Mouse (Mus musculus): ENCODE data around the gene Acsm1.
"Not testable (repeated sequence)": the region's sequence is repeated elsewhere in the genome, so short reads cannot be mapped to it uniquely, and the experiment has no call there.

Gene Acsm1

DNA sequence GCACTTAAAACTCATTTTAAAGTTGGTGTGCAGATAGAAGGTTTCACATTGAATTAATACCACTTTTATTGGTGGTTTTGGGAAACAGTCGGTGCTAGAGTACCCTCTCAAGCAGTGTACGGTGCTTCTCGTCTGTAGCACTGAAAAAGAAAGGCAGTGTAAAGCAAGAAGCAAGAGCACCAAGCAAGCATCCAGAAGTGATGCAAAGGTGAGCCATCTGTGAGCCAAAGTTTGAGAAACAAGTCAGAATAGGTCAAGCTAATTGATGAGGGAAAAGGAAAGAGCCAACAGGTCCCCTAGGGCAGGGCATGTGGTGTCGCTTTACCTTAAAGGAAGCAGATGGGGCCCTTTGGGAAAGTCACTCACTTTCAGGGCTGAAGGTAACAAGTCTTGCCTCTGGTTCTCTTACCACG, at the start of gene Acsm1:
TSS of gene Acsm1 (plus strand) at position 363 of the 413 bp plus-strand sequence.
- no peak for DNase-seq

DNA sequence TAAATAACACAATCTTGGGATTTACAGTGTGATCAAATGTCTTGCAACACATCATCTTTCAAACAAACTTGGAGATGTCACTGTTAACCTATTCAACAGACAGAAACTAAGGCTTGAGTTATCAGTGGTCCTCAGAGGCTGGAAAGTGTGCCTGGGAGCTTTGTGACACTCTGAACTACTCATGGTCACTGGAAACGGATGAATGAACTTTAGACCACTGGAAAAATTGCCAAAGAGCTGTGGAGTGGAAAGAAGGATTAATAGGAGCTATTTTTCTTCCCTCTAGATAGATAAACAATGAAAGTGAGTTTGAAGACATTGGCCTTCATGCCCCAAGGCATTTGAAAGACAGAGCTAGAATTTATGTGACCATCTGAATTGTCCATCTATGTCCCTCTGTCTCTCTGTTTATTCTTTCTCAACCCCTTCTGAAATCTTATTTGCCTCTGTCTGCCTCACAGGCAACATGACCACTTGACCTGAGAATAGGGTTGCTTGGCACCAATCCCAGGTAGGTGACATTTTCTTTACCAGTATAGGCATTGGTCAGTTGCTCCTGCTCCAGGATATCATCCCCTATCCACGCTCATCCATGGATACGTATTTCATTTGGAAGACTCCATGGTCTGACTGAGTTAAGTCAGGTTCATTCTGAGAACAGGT, 46.9 kb upstream of the Acsm1 start:
- DNase-seq, result no peak

DNA sequence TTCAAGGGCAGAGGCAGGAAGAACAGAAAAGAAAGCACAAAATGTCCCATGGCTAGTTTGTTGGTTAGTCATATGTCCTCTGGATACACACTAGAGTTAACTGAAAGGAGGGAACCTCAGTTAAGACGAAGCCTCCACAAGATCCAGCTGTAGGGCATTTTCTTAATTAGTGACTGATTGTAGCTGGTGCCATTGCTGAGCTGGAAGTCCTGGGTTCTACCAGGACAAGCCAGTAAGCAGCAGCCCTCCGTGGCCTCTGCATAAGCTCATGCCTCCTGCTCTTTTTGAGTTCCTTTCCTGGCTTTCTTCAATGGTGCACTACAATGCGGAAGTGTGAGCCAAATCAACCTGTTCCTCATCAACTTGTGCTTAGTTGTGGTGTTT, 46.4 kb upstream of the Acsm1 start:
- DNase-seq, result no peak

DNA sequence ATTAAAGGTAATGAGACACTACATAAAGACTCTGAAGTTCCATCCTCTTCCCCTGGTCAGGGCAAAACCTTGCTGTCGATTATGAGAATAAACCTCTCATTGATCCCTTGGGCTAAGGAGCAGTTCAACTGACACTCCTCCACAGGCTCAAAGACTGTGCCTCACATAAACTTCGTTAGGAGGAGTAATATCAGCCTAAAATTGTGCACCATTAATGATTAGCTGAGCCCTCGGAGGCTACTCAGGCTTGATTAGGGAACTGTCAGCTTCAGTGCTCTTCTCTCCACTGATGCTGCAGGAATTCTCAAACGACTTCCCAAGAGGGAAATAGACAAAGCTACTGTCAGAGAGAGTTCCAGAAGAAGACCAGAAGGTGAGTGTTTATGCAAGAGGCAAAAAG, 45.4 kb upstream of the Acsm1 start:
- no peak for DNase-seq

DNA sequence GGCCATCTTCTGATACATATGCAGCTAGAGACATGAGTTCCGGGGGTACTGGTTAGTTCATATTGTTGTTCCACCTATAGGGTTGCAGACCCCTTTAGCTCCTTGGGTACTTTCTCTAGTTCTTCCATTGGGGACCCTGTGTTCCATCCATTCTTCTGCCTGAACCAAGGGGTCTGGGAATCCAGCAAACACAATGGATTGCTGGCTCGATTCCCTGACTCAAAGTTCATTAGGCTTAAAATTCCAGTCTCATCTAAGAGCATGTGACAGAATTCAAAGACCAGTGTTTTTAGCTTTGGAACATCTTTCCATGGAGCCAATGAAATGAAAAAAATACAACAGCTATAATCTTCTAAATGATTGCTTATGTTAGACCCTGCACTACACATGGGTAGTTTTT, 44.4 kb upstream of the Acsm1 start:
- DNase-seq, result not testable (repeated sequence)

DNA sequence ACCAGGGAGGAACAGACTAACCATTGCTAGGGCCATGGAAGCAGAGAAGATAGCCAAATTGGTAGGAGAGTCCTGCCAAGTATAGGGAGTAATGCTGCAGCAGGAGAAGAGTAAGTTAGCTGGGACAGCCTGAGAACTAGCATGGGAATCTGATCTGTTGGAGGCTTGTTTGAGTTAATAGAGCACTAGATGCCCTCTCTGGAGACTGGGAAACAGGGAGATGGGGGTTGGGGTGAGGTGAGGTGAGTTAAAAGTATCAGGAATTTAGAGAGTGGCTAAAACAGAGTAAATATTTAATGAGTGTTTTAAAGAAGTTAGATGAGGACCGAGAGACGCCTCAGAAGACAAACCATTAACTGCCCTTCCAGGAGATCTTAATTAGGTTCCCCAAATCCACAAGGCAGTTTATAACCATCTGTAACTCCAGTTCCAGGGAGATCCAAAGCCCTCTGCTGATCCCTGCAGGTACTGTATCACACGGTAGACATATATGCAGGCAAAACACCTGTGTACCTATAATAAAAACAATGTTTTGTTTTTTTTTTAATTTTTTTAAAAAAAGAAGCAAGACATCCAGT, 12.2 kb upstream of the Acsm1 start:
- DNase-seq, result no peak

DNA sequence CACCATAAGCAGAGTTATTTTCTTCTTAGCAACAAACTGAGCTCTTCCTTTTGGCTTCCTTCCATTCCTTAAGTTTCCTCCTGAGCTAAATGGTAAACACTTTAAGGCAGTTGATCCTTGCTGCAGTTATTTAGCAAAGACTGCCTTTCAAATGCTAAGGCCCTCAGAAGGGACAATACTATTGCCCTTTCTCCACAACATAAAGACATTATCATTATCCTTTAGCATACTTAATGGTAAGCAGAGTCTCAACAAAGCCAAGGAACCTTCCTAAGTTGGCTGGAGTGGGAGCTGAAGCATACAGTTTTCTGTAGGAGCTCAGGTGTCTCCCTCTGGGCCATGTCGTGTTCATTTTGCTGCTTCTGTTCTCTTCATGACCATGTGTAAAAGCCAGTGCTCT, 11.5 kb upstream of the Acsm1 start:
- no peak for DNase-seq

DNA sequence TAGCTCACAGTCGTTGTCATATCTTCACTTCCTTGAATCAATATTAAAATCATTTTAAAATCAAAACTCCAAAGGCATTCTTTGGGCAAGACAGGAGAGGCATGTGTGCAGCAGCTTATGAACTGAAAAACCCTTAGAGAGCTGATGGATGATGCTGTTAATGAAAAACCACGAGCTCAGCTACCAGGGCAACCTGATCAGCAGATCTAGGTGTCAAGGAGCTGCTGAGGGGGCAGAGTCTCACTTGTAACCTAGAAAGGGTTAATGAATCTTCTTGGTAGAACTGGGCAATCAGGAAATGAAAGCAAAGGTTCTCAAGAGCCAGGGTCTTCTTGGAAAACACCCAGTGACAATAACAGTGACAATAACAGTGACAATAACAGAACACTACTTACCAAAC, 10.3 kb upstream of the Acsm1 start:
- DNase-seq, result no peak

DNA sequence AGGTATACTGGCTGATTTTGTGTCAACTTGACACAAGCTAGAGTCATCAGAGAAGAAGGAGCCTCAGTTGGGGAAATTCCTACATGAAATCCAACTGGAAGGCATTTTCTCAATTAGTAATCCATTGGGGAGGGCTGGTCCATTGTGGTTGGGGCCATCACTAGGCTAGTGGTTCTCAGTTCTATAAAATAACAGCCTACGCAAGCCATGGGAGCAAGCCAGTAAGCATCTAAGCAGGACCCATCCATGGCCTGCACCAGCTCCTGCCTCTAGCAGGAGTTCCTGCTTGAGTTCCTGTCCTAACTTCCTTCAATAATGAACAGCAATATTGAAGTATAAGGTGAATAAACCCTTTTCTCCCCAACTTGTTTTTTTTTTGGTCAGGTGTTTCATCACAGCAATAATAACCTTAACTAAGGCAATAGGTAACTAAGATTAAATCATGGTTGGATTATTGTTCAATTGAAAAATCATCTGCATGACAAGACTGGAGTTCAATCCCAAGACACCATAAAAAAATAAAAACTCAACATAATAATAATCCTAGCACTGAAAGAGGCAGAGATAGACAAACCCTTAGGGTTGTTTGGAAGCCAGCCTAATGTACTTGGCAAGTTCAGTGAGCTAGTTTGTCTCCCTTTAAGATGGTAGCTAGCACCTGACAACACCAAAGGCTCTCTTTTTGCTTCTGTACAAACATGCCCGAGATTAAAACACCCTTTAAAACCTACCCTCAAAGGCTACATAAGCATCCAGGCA, 5.5 kb upstream of the Acsm1 start:
- no peak for DNase-seq

DNA sequence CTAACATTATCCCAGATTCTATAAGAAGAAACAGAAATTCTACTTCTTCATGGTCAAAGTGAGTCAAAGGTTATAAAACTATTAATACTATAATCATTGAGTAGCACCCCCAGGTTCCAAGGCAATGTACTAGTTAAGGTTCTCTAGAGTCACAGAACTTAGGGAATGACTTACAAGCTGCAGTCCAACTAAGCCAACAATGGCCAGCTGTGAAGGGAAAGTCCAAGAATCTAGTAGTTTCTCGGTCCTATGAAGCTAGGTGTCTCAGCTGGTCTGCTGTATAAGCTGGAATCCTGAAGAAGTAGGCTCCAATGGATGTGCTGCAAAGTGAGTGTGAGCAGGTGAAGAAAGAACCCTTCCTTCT, 4.9 kb upstream of the Acsm1 start:
- no peak for DNase-seq

DNA sequence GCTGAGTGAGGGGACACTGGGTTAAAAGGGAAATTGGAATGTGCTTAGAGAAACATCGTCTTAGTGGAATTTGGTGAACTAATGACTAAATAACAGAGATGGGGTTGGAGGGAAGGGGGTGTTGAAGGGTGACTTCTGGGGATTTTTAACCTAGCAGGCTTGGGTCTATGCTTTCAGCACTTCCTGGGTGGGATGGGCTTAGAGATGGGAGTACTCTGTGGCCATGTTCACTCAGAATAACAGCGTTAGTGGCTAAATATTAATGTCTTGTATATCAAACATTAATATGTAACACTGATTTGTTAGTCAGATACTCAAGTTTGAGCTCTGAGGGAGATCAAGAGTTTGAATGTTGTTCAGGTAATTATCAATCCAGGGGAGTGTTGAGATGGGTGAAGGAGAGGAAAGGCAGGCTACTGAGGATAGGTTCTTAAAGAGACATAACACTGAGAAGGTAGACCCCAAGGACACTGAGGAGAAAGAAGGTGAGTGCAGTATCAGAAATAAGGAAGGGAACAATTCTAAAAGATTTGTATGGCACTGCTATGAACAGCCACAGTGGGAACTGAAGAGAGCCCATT, 1.8 kb upstream of the Acsm1 start:
- no peak for DNase-seq

DNA sequence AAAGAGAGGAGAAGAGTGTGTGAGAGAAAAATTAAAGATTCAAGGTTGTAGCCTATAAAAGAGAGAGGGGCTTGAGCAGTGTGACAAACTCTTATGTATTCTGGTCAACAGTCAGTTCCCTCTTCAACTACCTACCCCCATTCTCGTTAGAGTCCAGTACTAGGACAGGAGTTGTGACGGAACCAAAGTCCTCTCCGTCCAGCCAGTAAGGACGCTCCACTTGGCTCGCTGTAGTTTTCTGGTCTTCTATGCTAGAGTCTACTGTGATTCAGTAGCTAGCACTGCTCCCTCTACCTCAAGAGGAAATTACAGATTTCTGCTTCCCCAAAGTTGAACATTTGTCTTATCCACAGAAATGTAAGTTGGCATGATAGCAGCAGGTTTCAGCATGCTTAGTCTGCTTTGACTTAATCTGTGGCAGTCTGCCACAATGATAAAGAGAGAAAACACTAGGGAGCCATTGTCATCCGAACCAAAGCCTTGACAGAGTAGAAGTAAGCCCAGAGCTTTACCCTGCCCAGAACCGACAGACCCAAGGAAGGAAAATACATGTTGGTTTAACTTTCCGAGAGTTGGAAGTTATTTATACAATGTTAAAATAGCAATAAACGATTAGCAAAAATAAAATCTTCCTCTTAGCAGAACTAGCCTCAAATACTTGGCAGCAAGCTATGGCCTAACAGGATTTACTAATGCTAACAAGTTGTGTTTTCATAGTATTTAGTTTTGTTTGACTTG, 731 bp upstream of the Acsm1 start:
- DNase-seq, result no peak

DNA sequence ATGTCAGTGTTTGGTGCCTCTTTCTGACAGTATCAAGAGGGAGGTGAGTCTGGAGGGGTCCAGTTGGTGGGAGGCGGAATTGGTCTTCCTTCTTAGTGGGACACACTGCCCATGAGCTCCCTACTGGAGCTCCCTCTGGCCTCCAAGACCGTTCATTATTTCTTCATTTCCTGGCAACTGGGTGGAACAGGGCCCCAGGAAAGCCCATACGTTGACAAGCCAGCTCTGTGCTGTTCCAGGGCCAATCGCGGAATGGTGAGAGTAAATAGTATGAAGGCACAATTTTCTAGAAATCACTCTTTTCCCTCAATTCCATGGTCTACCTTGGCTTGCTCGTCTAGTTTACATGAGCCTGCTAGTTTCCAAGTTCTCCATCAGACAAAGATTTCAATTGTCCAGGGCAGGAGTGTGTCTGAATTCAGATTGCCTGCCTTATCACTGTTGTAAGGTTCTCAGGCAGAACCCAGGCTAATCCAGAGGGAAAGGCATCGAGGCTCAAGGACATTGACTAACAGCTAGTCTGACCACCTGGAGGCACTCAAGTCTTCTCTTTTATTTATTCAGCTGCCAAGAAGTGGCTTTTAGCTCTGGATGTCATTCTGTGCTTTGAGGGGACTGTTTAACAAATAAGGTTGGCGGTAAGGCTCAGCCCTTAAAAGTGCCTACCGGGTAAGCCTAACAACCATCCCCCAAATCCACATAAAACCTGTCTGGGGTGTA, 1.1 kb downstream of the Acsm1 start:
- no peak for DNase-seq

DNA sequence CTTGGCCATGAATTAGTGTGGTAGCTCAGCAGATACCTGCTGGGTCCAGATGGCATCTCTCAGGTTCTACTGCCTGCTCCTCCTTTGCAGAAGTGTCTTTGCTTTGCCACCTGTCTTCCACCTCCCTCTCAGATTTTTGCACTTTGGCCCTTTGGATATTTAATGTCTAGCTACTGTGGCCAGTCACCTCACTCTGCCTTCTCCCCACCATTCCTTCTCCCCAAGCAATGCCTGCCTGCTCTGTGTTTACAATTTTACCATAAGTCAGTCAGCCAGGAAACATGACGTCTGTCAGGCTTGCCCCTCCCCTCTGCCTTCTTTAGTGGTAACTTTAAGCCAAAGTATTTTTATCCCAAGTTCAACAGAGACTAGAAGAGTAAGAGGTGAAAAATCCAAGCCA, 9.7 kb downstream of the Acsm1 start:
- no peak for DNase-seq

DNA sequence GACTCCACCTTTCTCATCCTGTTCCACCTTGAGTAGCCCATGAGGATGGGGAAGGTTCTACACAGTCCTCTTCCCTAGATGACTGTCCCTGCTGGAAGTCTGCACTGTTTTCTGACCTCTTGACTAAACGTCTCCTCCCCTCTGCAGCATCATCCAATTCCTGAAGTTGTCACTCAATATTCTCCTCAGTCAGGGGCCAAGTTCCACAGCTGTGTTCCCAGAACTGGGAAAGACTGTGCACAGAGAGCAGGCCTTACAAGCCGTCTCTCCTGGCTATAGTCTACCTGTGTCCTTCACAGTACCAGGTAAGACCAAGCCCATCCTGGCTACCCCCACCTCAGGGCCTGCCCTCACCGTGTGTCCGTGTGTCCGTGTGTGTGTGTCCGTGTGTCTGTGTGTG, 10.8 kb downstream of the Acsm1 start:
- no peak for DNase-seq

DNA sequence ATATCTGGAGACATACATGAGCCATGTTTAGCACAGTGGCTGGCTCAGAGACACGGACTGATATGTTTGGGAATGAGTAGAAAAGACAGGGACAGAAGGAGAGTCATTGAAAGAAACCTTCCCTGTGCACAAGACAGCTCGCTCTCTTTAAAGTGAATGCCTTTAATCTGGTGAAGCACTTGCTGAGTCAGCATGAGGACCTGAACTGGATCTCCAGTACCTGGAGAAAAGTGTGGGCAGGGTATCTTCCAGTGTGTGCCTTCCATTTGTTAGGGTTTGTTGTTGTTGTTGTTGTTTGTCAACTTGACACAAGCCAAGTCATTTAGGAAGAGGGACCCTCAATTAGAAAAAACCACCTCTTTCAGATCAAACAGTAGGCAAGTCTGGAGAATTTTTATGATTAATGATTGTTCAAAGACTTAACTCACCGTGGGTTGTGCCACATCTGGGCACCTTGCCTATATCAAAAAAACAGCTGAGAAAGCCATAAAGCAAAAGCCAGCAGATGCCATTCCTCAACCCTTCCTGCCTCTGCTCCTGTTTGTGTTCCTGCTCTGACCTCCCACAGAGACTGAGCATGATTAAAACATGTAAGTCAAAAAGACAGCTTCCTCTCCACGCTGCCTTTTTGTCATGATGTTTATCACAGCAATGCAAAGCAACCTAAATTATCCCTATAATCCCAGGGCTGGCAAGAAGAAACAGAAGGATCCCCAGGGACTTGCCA, 11.5 kb downstream of the Acsm1 start:
- DNase-seq, result no peak

DNA sequence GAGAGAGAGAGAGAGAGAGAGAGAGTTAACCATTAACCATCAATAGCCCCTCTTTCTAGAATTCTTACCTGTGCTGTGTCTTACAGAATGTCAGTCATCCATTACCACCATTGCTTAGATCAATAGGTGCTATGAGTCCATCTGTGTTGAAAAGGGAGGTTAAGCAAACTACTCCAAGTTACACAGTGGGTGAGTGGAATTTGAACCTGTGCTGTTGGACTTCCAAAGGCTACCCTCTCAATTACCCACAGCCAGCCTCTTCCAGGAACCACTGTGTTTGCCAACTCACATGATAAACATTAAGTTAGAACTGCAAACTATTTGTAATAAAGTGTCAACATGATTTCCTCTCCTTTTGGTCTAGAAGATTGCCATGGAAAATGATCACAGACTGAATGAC, 13.3 kb downstream of the Acsm1 start:
- no peak for DNase-seq

DNA sequence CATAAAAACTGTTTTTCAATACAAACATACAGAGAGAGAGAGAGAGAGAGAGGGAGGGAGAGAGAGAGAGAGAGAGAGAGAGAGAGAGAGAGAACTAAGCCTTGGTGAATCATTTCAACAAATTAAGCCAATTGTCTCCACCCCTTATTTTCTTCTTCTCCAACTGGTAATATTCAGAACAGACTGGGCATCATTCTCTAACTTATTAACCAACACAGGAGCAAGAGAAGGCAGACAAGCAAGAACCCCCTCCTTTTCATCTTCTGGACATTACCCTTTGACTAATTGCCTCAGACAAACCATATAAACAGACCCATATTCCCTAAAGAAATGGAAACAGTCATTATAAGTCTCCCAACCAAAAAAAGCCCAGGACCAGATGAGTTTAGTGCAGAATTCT, 31.9 kb downstream of the Acsm1 start:
- DNase-seq, result no peak

DNA sequence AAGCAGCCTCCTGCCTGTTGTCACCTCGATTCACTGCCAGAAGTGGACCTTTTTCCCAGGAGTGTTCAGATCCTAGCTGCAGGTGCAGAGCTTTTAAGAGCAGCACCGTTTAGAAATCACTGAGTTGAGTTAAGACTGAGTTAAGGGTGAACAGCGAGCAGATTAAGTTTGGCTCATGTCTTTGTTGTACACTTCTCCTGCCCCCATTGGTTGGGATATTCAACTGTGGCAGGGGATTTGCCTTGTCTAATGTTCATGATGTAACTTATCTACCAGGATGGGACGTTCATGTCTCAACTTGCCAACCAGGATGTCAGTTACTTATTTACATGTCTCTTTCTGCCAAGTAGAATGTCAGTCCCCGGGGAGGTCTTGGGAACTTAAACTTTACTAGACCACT, 35.5 kb downstream of the Acsm1 start:
- DNase-seq, result no peak

DNA sequence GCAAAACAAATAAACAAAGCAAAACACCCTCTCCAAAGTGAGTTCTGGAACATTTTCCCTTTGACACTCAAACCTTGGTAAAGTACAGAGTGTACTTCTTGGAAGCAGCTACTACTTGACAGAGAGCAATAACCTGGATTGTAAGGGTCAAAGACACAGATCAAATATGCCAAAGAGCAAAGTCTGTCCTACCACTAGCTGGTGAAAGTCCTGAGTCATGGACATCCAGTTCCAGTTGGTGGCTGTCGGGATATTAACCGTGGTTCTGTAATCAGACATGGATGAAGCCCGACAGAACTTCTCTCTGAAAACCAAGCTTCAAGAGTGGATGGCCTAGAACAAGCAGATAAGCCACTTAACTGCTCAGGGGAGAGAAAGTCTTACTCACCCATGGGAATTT, 61.1 kb downstream of the Acsm1 start:
- DNase-seq, result no peak

DNA sequence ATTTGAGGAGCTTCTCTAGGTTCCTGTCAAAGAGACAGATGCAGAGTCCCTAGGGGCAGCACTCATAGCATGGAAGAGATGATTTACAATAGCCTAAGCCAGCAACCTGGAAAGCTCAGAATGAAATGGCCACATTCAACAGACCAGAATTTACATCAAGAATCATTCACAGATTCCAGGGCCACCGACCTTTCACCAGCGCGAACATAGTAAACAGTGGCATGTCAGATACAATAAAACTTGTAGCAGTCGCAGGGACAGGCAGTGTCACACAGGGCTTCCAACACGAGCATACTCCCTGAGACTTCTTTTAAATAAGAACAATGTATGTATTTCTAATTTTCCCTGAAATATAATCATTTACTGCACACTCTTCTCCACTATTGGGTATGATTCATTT, 63.6 kb downstream of the Acsm1 start:
- no peak for DNase-seq

DNA sequence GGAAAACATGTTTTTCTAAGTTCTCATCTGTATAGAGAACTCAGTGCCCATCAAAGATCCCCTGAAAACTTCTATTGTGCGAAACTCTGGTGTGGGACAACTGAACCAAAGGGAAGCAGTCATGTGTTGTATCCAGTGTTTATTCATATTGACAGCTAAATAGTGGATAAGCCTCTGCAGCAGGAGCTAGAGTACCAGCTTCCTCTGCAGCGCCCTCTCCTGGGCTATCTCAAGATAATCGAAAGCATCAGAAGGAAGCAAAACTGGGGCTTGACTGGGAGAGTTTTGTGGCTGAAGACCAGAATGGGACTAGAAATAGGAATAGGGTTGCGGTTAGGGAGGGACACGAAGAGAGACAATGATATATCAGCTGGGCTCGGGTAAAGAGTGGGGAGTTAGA, 64.1 kb downstream of the Acsm1 start:
- DNase-seq, result peak; percentile 4
